In genomic region chr16:27641306-27641705, GRCm38 (mm10) we compare ENCODE assay signal across 9 mouse cellular contexts.
"Had no signal": no experiment of that assay in that cellular context is flagged by ENCODE, and none has a peak within 500 bp of the region (broad histone marks: within the 10 kb centered on the region; RNA-seq: fewer than 3 reads in every experiment).

No protein-coding gene starts in this region.

- H3K4me3 ChIP-seq: left cerebral cortex, adult 2 months; myocyte; neural tube, embryonic 15.5 days had no signal

- H3K4me1 ChIP-seq: neural tube, embryonic 15.5 days had no signal

- H3K27ac ChIP-seq: left cerebral cortex, adult 2 months; liver, embryonic 14.5 days; neural tube, embryonic 15.5 days had no signal

- H3K9ac ChIP-seq: liver, embryonic 14.5 days; neural tube, embryonic 15.5 days had no signal

- H3K9me3 ChIP-seq: neural tube, embryonic 15.5 days had no signal

- H3K4me2 ChIP-seq: neural tube, embryonic 15.5 days had no signal

- DNase-seq: kidney, adult 8-10 months; kidney, postnatal 25 days; lung, adult 18-20 months; right cerebral cortex, postnatal 14 days; thymus, postnatal 36 days had no signal

- H3K27me3 ChIP-seq: neural tube, embryonic 15.5 days had no signal

- H3K36me3 ChIP-seq: neural tube, embryonic 15.5 days had no signal
